Mouse (Mus musculus) kidney, adult 9 months (tissue): ENCODE data around the gene Atf7.
"Not testable (repeated sequence)": the region's sequence is repeated elsewhere in the genome, so short reads cannot be mapped to it uniquely, and the experiment has no call there.

ENCODE experiments used
- DNase-seq: peaks from one replicate; pipeline ENCODE4 v3.0.0; 2022

Gene Atf7

DNA sequence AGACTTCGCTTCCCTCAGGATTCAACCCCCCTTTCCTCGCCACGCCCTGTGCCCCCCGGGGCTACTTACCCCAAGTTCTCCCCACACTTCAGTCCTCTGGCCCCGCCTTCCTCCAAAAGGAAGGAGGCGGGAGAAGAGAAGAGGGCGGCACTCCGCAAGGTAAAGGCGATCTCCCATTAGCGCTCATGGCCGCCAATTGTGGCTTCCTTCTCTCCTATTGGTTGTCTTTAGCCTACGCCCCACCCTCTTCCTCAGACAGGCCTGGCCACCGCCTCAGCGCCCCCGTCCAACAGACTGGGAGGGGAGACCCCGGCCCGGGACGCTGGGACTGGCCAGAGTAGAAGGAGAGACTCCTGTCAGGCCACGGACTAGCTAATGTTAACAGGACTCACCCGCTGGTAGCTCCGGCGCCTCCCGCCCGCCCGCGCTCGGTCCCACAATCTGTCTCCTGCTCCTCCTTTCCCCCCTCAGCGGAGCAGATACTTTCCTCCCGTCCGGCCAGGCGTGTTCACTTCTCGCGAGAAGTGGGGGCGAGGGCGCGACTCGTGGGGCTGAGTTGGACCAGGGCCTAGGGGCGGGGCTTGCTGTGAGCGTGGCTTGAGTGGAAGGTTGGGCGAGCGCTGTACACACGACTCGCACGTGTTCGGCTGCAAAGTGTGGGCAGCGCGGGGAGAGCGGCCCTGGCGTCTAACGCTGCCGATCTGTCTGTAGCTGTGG, at the start of gene Atf7, which contains the start of gene Gm28047:
TSS of gene Atf7 (minus strand) at position 495 of the 717 bp plus-strand sequence.
TSS of gene Gm28047 (minus strand) at position 98 of the 717 bp plus-strand sequence.
- peak; percentile 99 for DNase-seq

DNA sequence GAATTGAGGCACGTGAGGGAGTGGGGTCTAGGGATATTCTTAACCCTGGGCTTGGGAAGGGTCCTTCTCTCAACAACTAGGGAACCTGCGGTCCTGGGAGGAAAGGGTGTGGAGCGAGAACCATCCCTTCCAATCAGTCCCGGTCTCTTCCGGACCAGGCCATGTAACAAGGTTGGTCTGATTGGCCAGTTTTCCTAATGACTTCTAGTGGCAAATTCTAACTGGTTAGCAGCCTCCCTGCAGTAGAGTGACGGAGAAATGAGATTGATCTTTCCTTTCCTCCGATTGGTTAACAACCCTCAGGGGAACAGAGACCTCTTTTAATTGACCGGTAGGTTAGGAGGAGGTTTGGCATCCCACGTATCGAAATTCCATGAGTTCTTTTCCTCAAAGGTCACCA, 48.3 kb upstream of the Atf7 start:
- peak; percentile 75 for DNase-seq

DNA sequence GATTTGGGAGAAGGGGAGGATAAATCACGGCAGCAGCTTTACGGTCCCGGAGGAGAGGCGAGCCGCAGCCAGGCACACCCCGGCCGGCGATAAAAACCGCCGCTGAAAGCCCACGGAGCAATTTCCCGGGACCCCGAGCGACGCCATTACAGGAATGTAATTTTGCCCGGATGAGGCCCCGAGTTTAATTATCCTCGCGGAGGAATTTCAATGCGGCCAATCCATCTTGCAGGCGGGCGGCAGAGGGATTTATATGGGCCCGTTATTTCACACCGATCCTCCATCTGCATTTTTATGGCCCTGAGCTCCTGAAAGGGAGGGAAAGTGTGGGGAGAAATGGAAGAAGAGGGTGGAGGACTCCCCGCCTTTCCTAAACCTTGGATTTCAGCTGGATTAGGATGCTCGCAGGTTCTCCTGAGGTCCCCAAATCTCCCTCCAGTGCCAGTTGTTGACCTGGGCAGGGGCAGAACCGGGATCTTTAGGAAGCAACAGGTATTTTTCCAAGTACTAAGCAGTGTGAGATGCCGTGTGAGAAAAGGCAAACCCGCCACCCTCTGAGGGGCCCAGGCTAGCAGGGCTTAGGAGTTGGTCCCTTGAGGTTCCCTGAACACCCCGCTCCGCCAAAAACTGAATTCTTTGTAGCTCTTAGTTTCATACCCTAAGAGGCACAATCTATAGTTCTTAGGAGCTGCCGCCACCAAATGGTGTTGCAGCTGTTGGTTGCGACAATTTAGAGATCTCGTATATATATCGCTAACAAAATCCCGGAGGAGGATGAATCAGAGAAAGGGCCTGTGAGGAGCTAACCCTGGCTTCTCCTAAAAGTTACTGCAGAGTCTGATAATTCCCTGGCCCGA, 47.2 kb upstream of the Atf7 start, which contains the start of gene Atp5g2:
TSS of gene Atp5g2 (minus strand) at position 138 of the 857 bp plus-strand sequence.
- DNase-seq, result peak; percentile 51

DNA sequence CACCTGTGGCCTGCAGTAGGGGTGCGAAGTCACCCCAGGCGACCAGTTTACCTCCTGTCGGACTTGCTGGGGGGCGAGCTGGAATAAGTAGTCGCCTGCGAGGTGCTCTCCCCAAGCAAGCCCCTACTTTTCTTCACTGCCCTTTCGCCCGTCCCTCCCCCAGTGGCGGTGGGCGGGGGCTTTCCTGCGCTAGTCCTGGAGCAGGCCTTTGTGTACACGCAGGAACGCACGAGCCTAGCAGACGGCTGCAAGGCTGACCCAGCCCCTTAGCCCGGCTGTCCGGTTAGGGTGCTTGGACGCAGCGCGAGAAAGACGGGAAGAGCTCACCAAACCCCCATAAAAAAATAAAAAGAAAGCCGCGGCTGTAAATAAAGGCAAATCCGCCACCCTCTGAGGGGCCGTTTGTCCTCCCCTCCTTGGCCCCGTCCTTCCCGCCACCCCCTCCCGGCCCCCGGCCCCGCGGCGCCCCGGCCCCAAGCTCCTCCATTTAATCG, 46.5 kb upstream of the Atf7 start:
- DNase-seq, result peak; percentile 87

DNA sequence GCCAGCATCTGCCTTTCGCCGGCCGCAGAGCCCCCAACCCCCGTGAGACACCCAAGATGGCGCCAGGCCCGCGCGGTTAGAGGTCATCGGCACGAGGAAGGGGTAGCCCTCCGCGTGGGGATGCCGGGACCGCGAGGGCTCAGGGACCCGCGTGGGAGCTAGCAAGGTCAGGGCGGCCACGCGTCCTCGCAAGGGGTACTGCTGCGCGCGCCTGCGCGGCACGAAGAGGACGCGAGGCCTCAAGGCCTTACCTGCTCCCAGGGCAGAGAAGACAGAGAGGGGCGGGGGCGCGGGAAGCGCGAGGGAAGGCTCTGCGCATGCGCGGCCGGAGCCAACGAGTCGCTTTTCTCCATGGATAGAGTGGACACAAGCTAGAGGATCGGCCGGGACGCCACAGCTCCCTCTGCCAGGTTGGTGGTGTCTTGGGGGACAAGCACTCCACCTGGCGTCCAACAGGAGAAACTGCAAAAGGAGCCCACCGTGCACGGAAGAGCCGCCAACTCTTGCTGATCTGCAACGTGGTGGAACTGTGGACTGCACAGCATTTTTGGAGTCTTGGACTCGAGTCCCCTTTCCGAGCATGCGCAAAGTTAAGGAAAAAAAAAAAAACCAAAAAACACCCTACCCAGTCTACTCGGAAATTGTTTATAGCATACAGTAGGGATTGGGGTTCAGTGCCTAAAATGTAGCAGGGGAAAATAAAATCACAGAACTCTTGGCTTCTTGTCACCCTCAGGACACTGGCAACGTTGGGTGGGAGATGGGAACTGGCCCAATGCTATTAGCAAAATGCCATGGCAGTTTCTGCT, 45.7 kb upstream of the Atf7 start:
- peak; percentile 98 for DNase-seq

DNA sequence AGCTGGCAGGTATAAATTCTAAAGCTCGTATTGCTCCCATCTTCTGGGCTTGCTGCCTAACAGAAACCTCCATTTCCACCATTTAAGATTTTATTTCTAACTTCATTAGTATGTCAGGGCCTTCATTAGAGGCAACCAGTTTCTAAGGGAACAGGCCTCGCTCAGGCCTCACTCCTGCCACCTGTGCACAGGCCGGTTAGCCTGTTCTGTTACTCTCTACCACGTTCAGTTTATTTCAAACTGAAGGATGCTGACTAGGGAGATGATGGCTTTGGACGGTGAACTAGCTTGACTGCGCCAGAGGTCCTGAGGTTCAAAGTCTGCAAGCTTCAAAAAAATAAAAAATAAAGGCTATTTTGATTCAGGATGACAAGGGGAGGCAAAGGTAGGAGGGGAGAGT, 45.0 kb upstream of the Atf7 start:
- DNase-seq, result peak; percentile 71

DNA sequence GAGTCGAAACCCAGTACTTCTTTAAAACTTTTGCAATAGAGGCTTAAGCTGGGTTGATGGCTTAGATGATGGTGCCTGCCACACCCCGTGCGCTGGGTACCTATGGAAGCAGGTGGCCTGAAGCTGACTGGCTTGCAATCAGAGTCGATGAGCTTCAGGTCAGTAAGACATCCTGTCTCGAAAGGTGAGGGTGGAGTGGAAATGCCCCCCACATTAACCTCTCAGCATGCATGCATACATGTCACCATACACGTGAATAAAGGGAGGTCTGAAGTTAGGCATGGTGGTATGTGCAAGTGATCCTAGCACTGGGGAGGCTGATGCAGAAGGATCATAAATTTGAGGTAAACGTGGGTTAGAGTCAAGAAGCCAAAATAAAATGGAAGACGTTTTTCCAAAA, 44.3 kb upstream of the Atf7 start:
- DNase-seq, result no peak

DNA sequence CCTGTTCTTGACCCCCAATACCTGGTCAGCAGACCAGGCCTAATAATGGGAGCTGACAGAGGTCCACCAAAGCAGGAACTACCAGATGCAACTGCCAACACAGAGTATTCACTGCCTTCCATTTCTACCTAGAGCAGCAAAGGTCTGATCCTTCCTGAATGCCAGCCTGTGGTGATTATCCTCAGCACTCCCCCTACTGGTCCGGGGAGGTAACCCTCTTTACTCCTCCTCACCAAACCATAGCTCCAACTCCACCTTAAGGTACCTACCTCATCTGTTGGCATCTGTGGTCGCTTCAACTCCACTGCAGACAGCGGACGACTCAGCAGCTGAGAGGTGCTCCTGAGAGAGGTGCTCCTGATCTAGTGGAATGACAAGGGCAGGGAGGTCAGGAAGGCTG, 40.2 kb upstream of the Atf7 start:
- DNase-seq, result peak; percentile 69

DNA sequence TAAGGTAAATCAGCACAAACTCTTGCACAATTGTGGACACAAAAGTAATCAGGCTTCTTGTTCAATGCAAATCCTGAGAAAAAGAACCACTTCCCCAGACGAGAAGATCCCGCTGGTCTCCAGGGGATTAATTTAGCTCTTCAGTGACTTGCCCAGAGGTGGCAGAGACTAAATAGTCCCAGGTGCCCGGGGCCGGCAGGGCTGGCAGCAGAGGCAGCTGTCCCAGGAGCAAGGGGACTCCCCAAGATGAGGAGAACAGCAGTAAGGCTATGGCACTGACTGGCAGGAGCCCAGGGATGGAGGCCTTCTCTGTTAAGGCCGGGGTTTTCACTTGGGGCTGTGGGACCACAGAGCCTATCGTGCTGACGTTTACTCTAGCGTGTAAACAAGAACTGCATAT, 38.6 kb upstream of the Atf7 start:
- no peak for DNase-seq

DNA sequence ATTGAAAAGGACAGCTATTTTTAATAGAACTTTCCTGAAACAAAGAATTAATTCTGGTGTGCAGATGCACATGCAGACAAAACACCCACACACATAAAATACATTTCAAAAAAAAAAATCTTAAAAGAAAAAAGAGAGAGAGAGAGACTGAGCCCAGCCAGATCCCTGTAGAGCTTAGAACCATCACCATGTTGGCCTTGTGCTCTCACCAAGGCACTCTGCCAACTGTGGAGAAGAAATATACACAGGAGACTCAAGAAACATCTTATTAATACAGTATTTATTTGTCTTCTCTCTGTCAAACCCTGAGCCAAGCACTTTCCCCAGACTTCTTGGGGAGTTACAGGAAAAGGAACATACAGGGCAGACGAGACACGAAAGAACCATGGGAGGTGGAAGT, 37.3 kb upstream of the Atf7 start:
- DNase-seq, result not testable (repeated sequence)

DNA sequence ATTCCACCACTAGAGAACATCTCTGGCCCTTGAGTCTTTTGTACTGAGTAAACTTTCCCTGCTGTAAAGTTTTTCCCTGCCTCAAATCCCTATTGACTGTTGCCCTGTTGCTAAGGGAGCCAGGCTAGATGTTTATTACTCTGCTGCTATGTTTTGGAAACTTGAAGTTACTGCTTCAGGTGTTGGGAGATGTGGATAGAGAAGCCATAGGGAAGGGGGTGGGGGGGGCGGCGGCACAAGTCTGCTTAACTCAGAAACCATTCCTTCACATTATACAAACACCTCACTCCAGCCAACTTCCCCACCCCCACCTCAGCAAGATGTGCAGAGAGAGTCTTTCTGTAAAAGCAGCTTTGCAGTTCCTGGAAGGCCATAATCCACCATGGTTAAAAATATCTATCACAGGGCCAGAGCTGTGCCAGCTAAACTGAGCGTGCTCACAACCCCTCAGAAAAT, 32.7 kb upstream of the Atf7 start:
- no peak for DNase-seq

DNA sequence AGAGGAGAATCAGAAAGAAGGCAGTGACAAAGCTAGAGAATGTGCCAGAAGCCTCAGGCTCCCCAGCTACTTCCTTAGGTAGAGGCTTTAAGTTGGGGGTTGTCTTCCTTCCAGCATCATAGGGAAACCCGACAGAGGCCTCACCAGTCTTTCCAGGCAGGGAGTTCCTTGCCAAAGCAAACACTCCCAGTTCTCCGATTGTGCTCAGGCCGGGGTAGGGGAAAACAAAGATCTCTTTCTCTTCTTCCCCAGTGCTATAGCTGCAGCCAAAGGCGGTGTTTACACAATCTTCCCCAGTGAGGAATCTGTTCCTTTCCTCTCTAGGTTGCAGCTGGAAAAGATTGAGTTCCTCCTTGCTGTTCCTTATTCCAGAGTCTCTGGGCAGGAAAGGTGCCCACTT, 31.4 kb upstream of the Atf7 start:
- no peak for DNase-seq

DNA sequence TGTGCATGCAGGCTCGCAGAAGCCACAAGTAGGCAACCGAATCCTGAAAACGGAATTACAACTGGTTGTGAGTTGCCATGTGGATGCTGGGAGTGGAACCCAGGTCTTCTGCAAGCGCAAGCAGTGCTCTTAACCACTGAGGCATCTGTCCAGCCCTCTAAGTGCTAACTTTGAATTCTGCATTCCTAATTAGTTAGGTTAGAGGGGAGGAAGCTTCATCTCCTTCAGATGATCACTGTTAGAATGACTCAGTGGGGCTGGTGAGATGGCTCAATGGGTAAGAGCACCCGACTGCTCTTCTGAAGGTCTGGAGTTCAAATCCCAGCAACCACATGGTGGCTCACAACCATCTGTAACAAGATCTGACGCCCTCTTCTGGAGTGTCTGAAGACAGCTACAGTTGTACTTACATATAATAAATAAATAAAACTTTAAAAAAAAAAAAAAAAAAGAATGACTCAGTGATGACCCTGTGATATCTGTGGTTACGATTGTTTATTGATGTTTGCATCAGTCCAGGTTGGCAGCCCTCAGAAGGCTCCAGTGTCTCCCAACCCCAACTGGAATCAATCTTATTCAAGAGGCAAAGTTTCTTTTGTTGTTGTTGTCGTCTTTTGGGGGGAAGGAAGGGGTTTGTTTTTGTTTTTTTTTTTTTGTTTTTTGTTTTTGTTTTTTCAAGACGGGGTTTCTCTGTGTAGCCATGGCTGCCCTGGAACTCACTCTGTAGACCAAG, 26.8 kb upstream of the Atf7 start:
- not testable (repeated sequence) for DNase-seq

DNA sequence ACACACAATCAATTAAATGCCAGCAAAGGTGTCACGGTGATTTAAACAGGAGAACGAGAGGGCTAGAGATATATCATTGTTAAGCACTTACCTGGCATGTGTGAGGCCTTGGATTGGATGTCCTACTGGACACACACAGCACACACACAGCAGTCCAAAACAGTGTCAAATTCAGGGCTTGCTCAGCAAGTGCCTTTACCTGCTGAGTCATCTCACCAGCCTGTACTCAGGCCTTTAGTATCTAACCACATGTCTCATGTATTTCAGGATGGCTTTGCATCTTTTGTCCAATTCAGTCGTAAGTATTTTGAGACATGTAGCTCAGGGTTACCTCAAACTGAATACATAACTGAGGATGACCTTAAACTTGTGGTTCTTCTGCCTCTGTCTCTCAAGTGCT, 25.8 kb upstream of the Atf7 start:
- no peak for DNase-seq

DNA sequence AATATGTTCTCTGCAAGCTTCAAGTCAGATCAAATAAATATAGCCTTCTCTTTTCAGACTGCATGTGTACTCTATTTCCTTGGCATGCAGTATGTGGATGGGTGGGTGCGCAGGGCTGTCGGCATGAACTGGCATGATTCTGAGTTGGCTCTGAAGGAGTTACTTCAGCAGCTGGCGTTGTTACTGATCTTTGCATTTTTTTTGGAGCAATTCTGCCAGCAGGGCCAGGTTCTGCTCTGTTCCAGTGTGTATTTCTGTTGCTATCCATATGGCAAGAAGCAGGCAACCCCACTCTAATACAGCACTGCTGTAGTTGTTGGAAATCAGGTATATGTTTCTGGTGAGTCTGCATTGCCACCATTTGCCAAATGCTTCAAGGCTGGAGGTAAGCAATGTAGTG, 10.6 kb upstream of the Atf7 start:
- no peak for DNase-seq

DNA sequence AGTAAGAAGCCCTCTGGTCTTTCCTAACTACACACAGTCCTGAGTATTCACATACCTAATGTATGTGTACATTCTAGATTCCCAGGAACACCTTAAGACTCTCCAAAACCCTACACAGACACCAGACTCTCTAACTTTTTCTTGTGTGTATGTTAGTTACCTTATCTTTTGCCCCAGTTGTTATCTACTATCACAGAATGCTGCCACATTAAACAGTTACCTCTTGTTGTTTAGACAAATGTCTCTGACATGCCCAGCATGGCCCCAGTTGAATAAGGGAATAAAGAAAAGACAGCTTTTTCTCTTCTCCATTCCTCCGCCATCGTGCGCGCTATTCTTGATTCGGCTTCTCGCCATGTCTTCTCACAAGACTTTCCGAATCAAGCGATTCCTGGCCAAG, 9.4 kb upstream of the Atf7 start:
- no peak for DNase-seq

DNA sequence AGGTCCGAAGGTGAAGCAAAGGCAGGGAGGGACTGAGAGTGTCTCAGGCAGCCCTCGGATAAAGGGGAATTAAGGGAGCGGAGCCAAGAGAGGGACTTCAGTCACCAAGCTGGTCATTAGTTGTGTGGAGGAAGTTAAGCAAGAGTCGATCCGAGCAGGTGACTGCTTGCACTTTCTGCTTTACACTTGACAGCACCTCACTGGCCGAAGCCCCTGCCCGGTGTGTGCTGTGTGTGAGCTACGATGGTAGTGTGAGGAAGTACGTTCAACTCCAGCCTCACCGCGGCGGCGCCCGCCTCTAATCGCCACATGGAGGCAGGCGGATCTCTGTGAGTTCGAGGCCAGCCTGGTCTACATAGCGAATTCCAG, 407 bp upstream of the Atf7 start:
- DNase-seq, result no peak

DNA sequence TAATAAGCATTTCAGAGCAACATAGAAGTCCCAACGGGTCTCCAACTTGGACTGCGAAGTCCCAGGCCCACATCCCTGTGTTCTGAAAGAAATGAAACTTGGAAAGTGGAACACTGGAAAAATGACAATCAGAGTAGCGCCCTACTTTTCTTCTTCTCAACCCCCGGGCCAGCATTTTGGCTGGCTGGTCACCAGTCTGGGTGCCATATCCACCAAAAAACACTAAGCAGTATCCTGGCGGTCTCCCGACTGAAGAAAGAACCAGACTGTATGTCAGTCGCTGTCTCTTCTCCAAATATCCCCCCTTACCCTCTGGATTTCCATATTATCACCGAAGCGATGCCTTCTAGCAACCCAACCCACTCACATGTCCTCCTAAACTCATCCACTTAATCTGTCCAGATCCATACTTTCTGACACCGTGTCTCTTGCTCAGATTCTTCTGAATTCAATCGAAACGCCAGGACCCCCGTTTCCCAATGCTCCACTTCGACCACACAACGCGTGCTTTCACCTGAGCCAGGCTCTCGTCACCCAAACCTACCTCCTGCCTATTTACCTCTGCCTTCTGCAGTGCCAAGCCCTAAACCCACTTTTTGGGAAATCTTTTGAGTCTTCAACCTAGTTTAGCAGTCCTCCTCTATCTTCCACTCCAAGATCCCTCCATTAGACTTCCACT, 834 bp downstream of the Atf7 start:
- DNase-seq, result no peak

DNA sequence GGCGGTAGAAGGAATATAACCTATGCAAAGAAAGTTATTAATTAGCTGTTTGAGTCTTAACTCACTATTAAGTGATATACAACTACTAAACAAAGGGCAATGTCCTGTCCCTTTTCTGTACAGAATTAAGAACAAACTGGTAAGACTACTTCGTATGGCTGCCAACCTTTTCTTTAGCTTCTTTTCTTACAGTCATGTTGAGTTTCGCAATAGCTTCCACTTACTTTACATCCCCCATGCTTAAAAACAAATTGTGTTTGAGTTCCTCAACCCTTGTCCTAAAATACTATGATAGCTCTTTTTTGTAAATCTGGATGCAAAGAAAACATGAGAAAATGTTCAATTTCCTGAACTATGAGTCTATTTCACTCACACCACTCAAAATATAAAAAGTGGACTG, 2.1 kb downstream of the Atf7 start:
- DNase-seq, result no peak

DNA sequence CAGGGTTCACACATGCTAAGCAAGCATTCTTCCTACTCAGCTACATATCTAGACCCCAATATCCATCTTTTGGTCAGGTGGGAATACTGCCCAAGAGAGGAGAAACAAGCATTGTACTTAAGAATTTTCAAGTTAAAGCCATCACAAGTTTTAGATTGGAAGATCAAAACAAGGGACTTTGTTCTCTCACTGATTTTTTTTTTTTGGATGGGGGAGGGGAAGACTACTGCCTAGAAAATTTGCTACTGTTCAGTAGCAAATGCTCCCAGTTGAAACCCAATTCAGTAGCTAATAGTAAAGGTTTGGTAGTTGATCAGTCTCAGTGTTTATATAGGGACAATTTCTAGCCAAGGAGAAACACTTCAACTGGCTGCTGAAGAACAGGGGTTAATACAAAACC, 2.7 kb downstream of the Atf7 start:
- DNase-seq, result no peak

DNA sequence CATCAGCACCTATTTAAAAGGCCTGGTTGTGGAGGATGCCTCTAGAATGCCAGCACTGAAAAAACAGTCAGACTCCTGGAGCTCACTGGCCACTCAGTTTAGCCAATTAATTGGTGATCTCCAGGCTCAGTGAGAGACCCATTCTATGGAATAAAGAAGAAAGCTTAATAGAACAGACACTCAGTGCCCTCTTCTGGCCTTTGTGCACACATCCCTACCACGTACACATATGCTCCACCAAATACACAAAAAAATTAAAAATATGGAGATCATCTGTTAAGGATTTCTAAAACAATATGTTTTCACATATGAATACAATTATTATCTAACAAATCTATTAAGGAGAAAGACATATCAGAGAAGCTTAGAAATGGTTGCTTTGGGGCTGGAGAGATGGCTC, 4.5 kb downstream of the Atf7 start:
- DNase-seq, result no peak

DNA sequence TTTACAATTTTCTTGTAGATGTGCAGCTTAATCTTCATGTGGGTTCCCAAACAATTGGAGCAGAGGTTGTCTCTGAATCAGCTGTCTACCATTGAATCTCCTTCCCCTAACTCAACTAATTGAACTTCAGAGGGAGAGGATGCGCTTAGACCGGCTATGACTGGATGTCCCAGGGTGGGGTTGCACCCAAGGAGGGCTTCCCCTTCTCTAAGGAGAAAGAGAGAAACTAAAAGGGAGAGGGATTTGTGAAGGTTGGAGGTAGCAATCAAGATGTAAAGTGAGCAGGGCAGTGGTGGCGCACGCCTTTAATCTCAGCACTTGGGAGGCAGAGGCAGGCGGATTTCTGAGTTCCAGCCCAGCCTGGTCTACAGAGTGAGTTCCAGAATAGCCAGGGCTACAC, 5.8 kb downstream of the Atf7 start:
- DNase-seq, result no peak
